Mouse (Mus musculus): ENCODE results near the gene Ccna1.
A peak's percentile ranks its signal among the peaks of the same experiment; 100 is the strongest.

The Ccna1 gene

DNA sequence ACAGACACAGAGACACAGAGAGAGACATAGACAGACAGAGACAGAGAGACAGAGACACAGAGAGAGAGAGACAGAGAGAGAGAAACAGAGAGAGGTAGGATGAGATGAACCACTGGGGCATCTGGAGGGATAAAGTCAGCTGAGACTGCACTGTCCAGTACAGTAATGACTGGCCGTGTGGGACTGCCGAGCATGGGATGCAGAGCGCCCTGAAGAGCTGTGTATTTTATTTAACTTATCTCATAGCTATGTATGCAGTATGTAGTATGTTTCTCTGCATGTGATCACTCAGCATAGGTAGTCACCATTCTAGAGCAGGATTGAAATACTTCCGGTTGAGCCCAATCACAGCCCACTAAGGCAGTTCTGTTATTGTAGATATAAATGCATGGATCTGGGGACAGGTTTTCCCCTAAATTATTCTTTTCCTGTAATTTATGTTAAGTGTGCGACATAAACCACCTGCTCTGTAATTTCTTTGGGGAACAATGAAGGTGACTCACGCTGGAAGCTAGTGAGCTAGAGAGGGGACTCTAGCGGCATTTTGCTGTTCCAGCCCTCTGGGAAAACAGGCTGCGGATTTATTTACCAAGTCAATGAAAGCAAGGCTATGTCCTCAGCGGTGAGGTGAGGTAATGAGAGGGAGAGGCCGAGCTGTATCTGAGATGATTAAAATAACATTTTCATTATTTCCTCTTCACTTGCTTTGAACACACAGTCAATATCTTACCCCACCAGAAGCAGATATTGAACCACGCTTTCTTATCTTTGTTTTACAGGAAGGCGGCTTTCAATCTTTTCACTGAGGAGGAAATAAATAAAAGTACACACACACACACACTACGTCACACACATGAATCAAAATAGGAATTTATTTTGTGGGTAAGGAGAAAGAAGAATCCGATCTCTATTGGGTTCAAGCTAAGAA, 10.7 kb upstream of the Ccna1 start:
- DNase-seq (ENCODE audit: low spot score in 2 of 2): peak; percentile 11 to 13

DNA sequence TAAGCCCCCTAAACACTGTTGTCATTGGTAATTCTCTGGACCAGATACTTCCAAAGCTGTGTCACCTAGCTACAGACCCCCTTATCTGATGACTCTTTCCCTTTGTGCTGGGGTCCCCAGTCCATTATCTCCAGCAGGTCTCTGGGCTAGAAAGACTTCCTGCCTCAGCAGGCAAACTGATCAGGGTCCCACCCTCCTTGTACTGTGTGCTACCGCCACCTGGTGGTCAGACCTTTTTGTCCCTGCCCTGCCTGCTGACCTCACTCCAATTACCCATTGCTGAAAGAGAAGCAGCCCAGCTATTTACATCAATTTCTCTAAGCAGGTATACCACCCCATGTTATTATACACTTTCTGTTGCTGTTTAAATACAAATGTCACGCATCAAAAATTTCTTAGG, 9.1 kb upstream of the Ccna1 start:
- peak; percentile 73 to 81 for DNase-seq (ENCODE audit: low spot score in 2 of 2)

DNA sequence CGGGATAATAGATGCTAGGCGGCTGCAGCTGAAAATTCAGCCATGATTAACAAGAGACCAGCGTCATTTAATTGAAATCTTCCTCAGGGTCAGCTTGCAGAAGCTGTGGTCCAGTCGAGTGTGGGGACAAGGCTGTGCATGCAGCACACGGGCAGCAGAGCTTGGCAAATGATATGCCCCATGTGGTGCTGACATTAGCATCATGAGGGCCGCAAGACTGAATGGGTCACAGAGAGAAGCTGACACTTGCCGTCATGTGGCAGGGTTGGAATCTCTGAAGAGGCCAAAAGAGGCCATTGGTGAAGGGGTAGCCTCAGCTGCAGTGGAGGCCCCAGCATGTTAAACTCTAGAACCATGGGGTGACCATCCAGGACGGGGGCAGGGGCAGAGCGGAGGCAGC, 7.4 kb upstream of the Ccna1 start:
- peak in 1 of 2 experiments; percentile 9 for DNase-seq (ENCODE audit: low spot score in 2 of 2)

DNA sequence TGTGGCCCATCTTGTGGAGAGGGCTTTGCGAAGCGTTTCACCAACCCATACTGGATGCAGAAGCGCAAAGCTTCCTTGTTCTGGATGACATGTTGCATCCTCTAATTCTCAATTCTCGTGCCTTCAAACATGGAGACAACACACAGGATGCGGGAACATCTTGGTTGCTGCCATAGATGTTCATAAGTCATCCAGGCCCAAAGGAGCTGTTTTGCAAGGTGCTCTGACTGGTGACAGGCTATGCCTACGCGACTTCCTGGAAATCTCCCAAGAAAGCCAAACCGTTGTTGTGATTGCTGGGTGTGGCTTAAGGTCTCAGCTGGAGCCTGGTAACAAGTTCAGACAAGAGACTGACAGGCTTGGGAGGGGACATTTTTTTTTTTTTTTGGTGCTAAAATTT, 1.1 kb upstream of the Ccna1 start:
- DNase-seq (ENCODE audit: low spot score in 2 of 2): peak in 1 of 2 experiments; percentile 12

DNA sequence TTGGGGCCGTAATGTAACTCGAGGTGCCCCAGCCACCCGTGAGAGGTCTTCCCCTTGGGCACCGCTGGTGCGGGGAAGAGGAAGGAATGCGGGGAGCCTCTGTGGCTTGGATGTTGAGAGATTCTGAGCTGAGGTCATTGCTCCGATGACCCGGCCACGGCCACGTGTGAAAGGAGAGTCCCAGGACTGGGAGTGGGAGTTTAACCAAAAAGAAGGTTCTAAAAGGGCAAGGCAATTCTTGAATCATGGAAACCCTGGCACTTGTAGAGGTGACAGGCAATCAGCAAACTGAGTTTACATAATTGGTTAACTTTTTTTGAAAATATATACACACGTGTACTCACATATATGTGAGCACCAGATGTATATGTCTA, 433 bp upstream of the Ccna1 start:
- DNase-seq (ENCODE audit: low spot score in 2 of 2): no peak

DNA sequence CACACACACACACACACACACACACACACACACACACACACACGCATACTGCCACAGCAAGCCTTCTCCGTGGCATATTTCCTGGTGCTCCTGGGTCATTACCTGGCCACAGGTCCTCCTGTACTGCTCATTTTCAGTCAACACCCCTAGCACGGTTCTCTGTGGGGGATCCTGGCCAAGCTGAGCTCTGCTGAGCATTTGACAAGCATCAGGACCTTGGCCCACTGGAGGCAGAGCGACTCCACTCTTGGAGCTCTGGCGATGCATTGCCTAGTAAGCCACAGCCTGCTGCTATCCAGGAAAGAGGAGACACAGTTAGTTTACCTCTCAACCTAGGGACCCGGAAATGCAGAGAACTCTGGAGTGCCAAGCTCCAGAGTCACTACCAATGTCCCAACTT, 1.1 kb downstream of the Ccna1 start:
- DNase-seq (ENCODE audit: low spot score in 2 of 2): peak in 1 of 2 experiments; percentile 19

DNA sequence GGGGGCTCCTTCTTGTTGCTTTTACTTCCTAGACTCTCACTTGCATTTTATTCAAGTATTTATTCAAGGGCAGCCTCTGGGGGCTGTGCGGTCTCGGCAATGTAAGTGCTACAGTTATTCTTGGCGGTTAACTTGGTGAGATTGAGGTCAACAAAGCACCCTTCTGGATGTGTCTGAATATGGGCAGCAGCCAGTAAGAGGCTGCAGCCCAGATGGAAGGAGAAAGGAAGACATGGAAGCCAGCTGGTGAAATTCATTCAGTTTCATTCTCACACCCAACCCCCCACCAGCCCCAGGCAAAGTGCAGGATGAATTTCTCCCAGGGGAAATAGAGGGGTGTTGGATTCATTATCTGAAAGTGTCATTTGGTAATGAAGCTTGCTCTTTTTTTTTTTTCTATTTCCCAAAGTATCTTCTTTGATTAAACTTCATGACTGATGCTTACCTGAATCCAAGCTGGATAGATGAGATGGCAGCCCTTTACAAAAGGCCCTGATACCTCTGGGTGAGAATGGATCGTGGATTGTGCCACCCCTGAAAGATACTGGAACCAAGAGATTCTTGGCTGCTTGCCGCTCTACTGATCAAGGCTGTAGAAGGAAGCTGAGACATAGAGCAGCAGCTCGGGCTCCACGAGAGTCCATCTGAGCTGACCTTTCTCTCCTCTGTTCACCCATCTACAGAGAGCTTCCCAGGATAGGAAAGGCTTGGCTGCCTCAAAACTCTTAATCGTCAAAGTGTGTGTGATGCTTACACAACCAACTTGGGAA, 10.5 kb downstream of the Ccna1 start:
- peak; percentile 63 to 75 for DNase-seq (ENCODE audit: low spot score in 2 of 2)

DNA sequence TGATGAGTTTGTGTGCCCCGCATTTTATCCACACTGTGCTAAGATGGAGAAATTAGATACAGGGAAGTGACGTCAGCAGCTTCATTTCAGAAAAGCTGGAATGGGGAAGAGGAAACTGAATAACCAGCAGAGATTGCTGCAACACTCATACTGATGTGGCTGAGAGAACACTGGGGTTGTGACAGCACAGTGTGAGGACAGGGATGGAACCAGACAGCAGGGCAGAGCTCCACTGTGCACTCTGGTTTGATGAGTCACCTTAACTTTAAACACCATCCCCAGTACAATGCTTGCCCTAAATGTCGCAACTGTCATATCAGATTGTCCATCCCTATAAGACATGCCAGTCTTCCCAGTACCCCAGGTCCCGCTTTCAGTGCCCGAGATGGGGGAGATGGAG, 17.7 kb downstream of the Ccna1 start:
- DNase-seq (ENCODE audit: low spot score in 2 of 2): no peak

DNA sequence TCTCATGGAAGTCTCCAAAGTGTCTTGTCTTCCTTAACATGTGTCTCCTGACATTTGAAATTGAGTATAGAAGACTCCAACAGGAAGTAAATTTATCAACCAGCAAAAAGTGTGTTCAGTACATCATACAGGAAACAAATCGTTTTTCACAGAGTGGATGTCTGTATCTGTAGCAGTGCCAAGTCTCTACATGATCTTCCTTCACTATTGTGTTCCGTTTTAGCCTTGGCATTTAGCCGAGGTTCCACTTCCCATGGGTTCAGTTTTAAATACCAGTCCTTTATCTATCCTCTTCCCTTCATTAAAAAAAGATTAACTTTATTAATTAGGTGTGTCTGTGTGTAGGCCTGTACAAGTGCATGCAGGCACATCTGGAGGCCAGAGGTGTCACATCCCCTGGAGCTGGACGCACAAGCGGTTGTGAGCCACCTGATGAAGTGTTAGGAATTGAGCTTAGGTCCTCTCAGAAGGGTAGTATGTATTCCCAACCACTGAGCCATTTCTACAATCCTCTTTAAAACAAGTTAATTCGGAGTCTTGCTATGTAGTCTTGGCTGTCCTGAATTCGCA, 27.9 kb downstream of the Ccna1 start:
- no peak for DNase-seq (ENCODE audit: low spot score in 2 of 2)

DNA sequence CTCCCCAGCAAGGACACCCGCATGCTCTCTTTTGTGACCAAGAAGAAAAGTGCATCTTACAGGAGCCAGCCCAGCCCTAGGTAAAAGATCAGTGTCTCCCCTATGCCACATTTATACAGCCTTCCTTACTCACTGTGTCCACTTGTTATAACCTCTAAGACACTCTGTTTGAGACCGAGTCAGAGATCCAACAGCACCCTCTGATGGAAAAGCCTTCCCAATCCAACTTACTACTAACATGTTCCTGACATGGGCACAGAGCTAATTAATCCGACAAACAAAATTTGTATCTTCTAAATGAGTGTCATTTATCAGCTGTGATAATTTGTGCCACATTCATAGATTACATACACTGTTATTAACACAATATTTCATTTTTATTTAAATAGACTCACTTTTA, 29.8 kb downstream of the Ccna1 start:
- DNase-seq (ENCODE audit: low spot score in 2 of 2): no peak

DNA sequence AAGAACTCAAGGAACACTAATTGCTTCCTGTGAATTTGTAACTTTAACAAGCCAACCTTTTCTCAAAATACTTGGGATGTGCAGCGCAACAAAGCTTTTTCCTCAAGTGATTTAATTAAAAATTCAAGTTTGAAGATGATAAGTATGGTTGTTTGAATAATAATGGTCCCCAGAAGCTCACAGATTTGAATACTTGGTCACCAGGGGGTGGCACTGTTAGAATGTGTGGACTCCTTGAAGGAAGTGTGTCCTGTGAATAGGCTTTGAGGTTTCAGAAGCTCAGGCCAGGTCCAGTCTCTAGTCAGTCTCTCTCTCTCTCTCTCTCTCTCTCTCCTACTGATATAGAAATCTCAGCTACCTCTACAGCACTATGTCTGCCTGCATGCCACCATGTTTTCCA, 32.0 kb downstream of the Ccna1 start:
- DNase-seq (ENCODE audit: low spot score in 2 of 2): no peak

DNA sequence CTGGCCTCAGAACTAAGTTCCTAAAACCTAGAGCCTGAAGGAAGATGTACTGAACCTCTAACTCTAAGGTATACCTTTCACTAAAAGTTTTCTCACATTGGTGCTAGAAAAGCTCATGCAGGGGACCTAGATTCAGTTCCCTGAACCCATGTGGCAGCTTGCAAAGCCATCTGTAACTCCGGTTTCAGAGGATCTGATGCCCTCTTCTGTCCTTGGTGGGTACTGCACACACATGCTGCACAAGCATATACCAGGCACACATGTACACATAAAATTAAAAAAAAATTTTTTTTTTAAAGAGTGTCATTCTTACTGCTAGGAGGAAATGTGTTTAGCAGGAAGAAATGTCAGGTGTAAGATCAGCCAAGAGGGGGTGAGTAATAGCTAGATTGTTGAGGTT, 33.1 kb downstream of the Ccna1 start:
- no peak for DNase-seq (ENCODE audit: low spot score in 2 of 2)

DNA sequence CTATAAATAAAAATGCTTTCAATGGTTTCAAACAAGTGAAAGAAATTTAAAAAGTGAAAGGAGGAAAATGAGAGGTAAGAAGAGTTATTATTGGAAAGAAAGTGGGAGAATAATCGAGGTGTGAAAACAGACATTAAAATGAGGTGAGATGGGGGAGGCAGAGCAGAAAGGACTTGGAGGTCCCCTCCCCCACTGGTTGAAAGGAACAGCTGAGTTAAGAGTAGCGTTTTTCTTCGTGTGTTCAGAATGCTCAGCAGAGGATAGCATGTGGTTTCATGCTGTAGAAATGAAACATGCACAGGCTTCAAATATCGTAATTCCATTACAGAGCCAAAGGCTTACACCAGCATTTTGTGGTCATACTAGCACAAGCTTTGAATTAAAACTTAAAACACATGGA, 42.8 kb downstream of the Ccna1 start:
- DNase-seq (ENCODE audit: low spot score in 2 of 2): peak; percentile 44 to 52

DNA sequence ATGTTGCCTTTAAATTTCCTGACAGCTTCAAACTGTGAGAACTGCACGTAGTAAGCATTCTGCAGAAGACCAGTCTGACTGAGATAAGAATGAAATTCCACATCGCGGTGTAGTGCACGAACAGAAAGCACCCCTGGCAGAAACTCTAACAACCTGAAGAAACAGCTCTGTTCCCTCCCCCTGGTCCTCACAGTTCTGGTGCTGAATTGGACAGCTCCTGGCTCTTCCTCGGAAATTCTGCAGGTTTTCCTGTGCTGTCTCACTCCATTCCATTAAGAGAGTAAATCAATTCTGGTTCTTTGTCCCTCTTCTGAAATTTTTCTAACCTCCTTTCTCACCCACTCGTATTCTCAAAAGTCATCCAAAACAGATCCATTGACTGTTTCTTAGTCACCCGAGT, 43.6 kb downstream of the Ccna1 start:
- no peak for DNase-seq (ENCODE audit: low spot score in 2 of 2)

DNA sequence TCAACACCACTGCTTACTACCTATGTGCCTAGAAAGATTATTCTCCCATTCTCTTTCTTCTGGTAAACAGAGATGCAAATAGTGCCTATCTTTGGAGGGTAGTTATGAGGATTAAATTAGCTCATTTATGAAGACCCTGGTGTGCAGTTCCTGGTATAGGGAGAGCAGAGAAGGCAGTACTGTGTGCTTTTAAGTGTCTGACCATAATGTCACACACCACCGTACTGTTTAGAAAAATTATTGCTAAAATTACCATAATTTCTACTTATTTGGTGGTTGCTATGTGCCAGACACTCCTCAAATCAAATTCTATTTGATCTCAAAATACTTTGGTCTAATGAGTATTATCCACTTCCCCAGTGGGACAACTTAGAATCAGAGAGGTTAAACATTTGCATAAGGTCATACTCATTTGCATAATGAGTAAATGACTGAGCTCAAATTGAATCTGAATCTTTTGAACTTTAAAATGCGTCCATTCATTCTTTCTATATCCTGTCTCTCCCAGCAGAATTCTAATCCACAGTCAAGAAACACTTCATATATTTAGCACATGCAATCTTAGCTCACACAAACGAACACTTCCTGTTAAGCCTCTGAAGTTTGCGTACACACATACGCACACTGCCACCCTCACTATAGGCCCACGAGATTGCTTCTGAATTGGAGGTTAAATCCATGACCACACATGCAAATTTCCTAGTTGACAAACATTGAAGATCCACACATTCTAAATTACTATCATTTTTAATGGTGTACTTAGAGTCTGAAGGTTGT, 46.1 kb downstream of the Ccna1 start:
- no peak for DNase-seq (ENCODE audit: low spot score in 2 of 2)

DNA sequence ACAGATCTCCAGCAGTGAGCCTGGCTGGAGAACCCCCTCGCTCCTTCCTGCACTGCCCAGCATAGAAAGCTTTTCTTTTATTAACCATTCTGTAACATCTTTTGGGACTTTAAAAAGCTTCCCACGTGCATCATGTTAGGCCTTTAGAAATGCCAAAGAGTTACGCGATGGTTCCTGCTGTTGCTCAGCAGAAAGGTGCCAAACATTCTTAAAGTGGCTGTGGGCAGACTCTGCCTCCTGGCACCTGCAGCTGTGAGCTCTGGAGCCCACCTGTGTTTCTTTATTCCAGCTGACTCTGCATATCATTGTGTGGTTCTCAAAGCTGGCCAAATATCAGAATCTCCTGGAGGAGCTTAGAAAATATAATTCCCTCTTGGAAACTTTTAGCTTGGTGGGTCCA, 51.3 kb downstream of the Ccna1 start:
- no peak for DNase-seq (ENCODE audit: low spot score in 2 of 2)

DNA sequence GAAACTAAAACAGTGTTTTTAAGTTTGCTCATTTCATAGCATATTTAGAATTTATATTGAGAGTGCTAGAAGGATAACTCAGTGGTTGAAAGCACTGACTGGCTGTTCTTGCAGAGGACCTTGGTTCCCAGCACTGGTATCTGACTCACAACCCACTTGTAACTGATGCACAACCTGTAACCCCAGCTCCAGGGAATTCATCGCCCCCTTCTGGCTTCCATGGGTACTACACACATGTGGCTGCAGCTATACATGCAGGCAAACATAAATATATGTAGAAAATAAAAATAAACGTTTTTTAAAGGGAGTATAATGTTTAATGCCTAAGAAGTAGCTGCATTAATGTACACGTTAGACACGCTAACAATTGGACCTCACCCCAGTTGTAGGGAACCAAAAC, 53.6 kb downstream of the Ccna1 start:
- no peak for DNase-seq (ENCODE audit: low spot score in 2 of 2)
